Mouse (Mus musculus) heart, embryonic 10.5 days (tissue): ENCODE results near the gene Mri1. TPM values are rescaled to one million over a fixed set of nuclear protein-coding genes. Genes with fewer than 3 reads are reported as not detected.

Experiments
- DNase-seq: peaks from one replicate; pipeline ENCODE4 v3.0.0-alpha.2; 2017; ENCODE audit warnings: low spot score
- H3K27ac ChIP-seq: fragments of 300-500 bp; sonication (generic); 2 replicates; pipeline ENCODE4 v1.5.1; 2016; ENCODE audit warnings: mild to moderate bottlenecking
- H3K27me3 ChIP-seq: fragments of 300-500 bp; sonication (generic); 2 replicates; pipeline ENCODE4 v1.6.1; 2016; ENCODE audit warnings: mild to moderate bottlenecking; ENCODE audit not compliant: poor library complexity, insufficient read depth, severe bottlenecking
- H3K36me3 ChIP-seq: fragments of 300-500 bp; sonication (generic); 2 replicates; pipeline ENCODE4 v1.6.1; 2016; ENCODE audit warnings: mild to moderate bottlenecking, moderate library complexity
- H3K4me1 ChIP-seq: fragments of 300-500 bp; sonication (generic); 2 replicates; pipeline ENCODE4 v1.6.1; 2016; ENCODE audit warnings: mild to moderate bottlenecking
- H3K4me3 ChIP-seq: fragments of 300-500 bp; sonication (generic); 2 replicates; pipeline ENCODE4 v1.5.1; 2016; ENCODE audit warnings: mild to moderate bottlenecking, moderate library complexity
- H3K9me3 ChIP-seq: fragments of 300-500 bp; sonication (generic); 2 replicates; pipeline ENCODE4 v1.6.1; 2016; ENCODE audit warnings: mild to moderate bottlenecking, moderate library complexity
- WGBS: fragments of 180-500 bp; shearing (Covaris S2); methylation state at CpG from one replicate; pipeline ENCODE4 v1.1.7; 2016; 5-methylcytosine and 5-hydroxymethylcytosine counted together
- polyA plus RNA-seq: library from polyadenylated mRNA; unstranded; fragments of >200 nt; fragmentation: Nextera tagmentation; extraction: Ambion mirVana; gene quantifications from 2 replicates; pipeline ENCODE4 v1.2.1, GENCODE M21; 2016

Mri1 gene
- polyA plus RNA-seq, 1 experiment from 2014 or later: 74.9 TPM

GRCm38 (mm10) chr8:84207811-84208210, 49.3 kb downstream of the Mri1 start:
- DNase-seq: no peak
- Histone ChIP-seq H3K9me3 (no peaks in the 10 kb centered on the region), H3K4me3 (no peak overlapping the region), H3K27me3 (no peaks in the 10 kb centered on the region), H3K27ac (peak overlapping the region; percentile 74), H3K4me1 (peaks cover 45% of the 10 kb centered on the region), H3K36me3 (peaks cover 69% of the 10 kb centered on the region)
- 52% methylated on average over 7 of the region's 7 CpGs for WGBS

GRCm38 (mm10) chr8:84206666-84207065, 50.5 kb downstream of the Mri1 start:
- Histone ChIP-seq H3K36me3 (peaks cover 57% of the 10 kb centered on the region), H3K4me1 (peaks cover 56% of the 10 kb centered on the region), H3K4me3 (no peak overlapping the region), H3K27ac (no peak overlapping the region), H3K27me3 (no peaks in the 10 kb centered on the region), H3K9me3 (no peaks in the 10 kb centered on the region)
- WGBS: 89% methylated on average over 3 of the region's 3 CpGs
- no peak for DNase-seq

- Histone ChIP-seq H3K4me1 (peaks cover 63% of the 10 kb centered on the region), H3K27ac (no peak overlapping the region), H3K36me3 (peaks cover 45% of the 10 kb centered on the region), H3K4me3 (no peak overlapping the region), H3K9me3 (no peaks in the 10 kb centered on the region), H3K27me3 (no peaks in the 10 kb centered on the region)
- DNase-seq: no peak
- 90% methylated on average over 5 of the region's 5 CpGs for WGBS
These were observed 52.1 kb downstream of the Mri1 start for GRCm38 (mm10) chr8:84205073-84205472.

GRCm38 (mm10) chr8:84203975-84204772, 53.0 kb downstream of the Mri1 start:
- peaks cover 36% of the 10 kb centered on the region for H3K36me3 ChIP-seq
- H3K27me3 ChIP-seq: no peaks in the 10 kb centered on the region
- H3K4me1 ChIP-seq: peaks cover 68% of the 10 kb centered on the region
- H3K27ac ChIP-seq: peak overlapping the region; percentile 98
- H3K9me3 ChIP-seq: no peaks in the 10 kb centered on the region
- H3K4me3 ChIP-seq: peak overlapping the region; percentile 86
- DNase-seq: no peak
- WGBS: 43% methylated on average over 13 of the region's 13 CpGs

- H3K9me3 ChIP-seq: no peaks in the 10 kb centered on the region
- peak overlapping the region; percentile 98 for H3K27ac ChIP-seq
- H3K27me3 ChIP-seq: no peaks in the 10 kb centered on the region
- DNase-seq: peak; percentile 92
- WGBS: 7% methylated on average over 34 of the region's 34 CpGs
- H3K36me3 ChIP-seq: peaks cover 27% of the 10 kb centered on the region
- H3K4me1 ChIP-seq: peaks cover 72% of the 10 kb centered on the region
- peak overlapping the region; percentile 86 for H3K4me3 ChIP-seq
These were observed 53.9 kb downstream of the Mri1 start for GRCm38 (mm10) chr8:84202938-84203917.

GRCm38 (mm10) chr8:84202466-84202865, 54.7 kb downstream of the Mri1 start:
- no peak for DNase-seq
- Histone ChIP-seq H3K9me3 (no peaks in the 10 kb centered on the region), H3K27me3 (no peaks in the 10 kb centered on the region), H3K4me1 (peaks cover 72% of the 10 kb centered on the region), H3K4me3 (peak overlapping the region; percentile 86), H3K27ac (peak overlapping the region; percentile 98), H3K36me3 (peaks cover 26% of the 10 kb centered on the region)
- WGBS: 79% methylated on average over 9 of the region's 9 CpGs

- Histone ChIP-seq H3K4me1 (peaks cover 73% of the 10 kb centered on the region), H3K27ac (peak overlapping the region; percentile 98), H3K9me3 (no peaks in the 10 kb centered on the region), H3K4me3 (peak overlapping the region; percentile 86), H3K27me3 (no peaks in the 10 kb centered on the region), H3K36me3 (peaks cover 19% of the 10 kb centered on the region)
- WGBS: 44% methylated on average over 15 of the region's 15 CpGs
- DNase-seq: peak; percentile 79
These were observed 55.4 kb downstream of the Mri1 start for GRCm38 (mm10) chr8:84201545-84202245.

- H3K36me3 ChIP-seq: peaks cover 13% of the 10 kb centered on the region
- H3K9me3 ChIP-seq: no peaks in the 10 kb centered on the region
- H3K4me1 ChIP-seq: peaks cover 73% of the 10 kb centered on the region
- peak overlapping the region; percentile 98 for H3K27ac ChIP-seq
- no peaks in the 10 kb centered on the region for H3K27me3 ChIP-seq
- 4% methylated on average over 58 of the region's 70 CpGs for WGBS
- DNase-seq: peak; percentile 84
- H3K4me3 ChIP-seq: peak overlapping the region; percentile 86
These were observed 56.2 kb downstream of the Mri1 start for GRCm38 (mm10) chr8:84200652-84201544.

GRCm38 (mm10) chr8:84200126-84200555, 57.0 kb downstream of the Mri1 start:
- peak overlapping the region; percentile 86 for H3K4me3 ChIP-seq
- WGBS: 31% methylated on average over 8 of the region's 8 CpGs
- H3K27ac ChIP-seq: peak overlapping the region; percentile 98
- peaks cover 5% of the 10 kb centered on the region for H3K36me3 ChIP-seq
- no peaks in the 10 kb centered on the region for H3K27me3 ChIP-seq
- peak; percentile 74 for DNase-seq
- H3K9me3 ChIP-seq: no peaks in the 10 kb centered on the region
- H3K4me1 ChIP-seq: peaks cover 73% of the 10 kb centered on the region
